Mouse (Mus musculus): Measurements from ENCODE around the gene Ablim1. TPM values are rescaled to one million over a fixed set of nuclear protein-coding genes. Genes with fewer than 3 reads are reported as not detected.
"Not testable (repeated sequence)": the region's sequence is repeated elsewhere in the genome, so short reads cannot be mapped to it uniquely, and the experiment has no call there.

Gene Ablim1
- polyA plus RNA-seq, 1 experiment from 2014 or later: 57.3 TPM

GRCm38 (mm10) chr19:57135654-57136053, 179.1 kb downstream of the Ablim1 start:
- not testable (repeated sequence) for H3K36me3 ChIP-seq (ENCODE audit: control insufficient read depth, insufficient read depth, low read length); H3K4me2 ChIP-seq (ENCODE audit: low read length); H3K27ac ChIP-seq (ENCODE audit: low read depth, low read length); H3K9me3 ChIP-seq (ENCODE audit: control insufficient read depth, low read length); H3K27me3 ChIP-seq (replicated peaks; ENCODE audit: control insufficient read depth, insufficient read depth, low read length); H3K9ac ChIP-seq (ENCODE audit: low read depth, low read length); H3K4me3 ChIP-seq (ENCODE audit: low read length)
- 86% methylated on average over 6 of the region's 6 CpGs for WGBS
- 0 out of 2 replicates have a peak, but pooled peaks have one; percentile 19 for ATAC-seq
- H3K4me1 ChIP-seq (ENCODE audit: control insufficient read depth, insufficient read depth, low read depth, low read length): peaks cover 11% of the 10 kb centered on the region

- peak overlapping the region; percentile 11; the same call in 1 of the 2 replicates for H3K4me3 ChIP-seq (ENCODE audit: low read length)
- peaks cover 11% of the 10 kb centered on the region for H3K4me1 ChIP-seq (ENCODE audit: control insufficient read depth, insufficient read depth, low read depth, low read length)
- H3K9ac ChIP-seq (ENCODE audit: low read depth, low read length): peak overlapping the region; percentile 25
- no peak overlapping the region; the same call in 1 of the 2 replicates for H3K27ac ChIP-seq (ENCODE audit: low read depth, low read length)
- no peaks in the 10 kb centered on the region for H3K27me3 ChIP-seq (replicated peaks; ENCODE audit: control insufficient read depth, insufficient read depth, low read length)
- H3K9me3 ChIP-seq (ENCODE audit: control insufficient read depth, low read length): no peaks in the 10 kb centered on the region
- 36% methylated on average over 20 of the region's 20 CpGs for WGBS
- peak overlapping the region; percentile 42 for H3K4me2 ChIP-seq (ENCODE audit: low read length)
- peak; percentile 25; the same call in 1 of the 2 replicates for ATAC-seq
- H3K36me3 ChIP-seq (ENCODE audit: control insufficient read depth, insufficient read depth, low read length): no peaks in the 10 kb centered on the region
Measured at GRCm38 (mm10) chr19:57134654-57135348, 179.9 kb downstream of the Ablim1 start.

- Histone ChIP-seq H3K36me3 (ENCODE audit: control insufficient read depth, insufficient read depth, low read length) (no peaks in the 10 kb centered on the region), H3K4me2 (ENCODE audit: low read length) (no peak overlapping the region), H3K4me1 (ENCODE audit: control insufficient read depth, insufficient read depth, low read depth, low read length) (peaks cover 11% of the 10 kb centered on the region), H3K27me3 (replicated peaks; ENCODE audit: control insufficient read depth, insufficient read depth, low read length) (no peaks in the 10 kb centered on the region), H3K4me3 (ENCODE audit: low read length) (no peak overlapping the region), H3K27ac (ENCODE audit: low read depth, low read length) (no peak overlapping the region), H3K9me3 (ENCODE audit: control insufficient read depth, low read length) (no peaks in the 10 kb centered on the region), H3K9ac (ENCODE audit: low read depth, low read length) (no peak overlapping the region)
- ATAC-seq: no peak
- WGBS: 85% methylated on average over 6 of the region's 6 CpGs
Measured at GRCm38 (mm10) chr19:57132916-57133520, 181.7 kb downstream of the Ablim1 start.

- no peaks in the 10 kb centered on the region for H3K36me3 ChIP-seq (ENCODE audit: control insufficient read depth, insufficient read depth, low read length)
- H3K9ac ChIP-seq (ENCODE audit: low read depth, low read length): no peak overlapping the region
- peaks cover 11% of the 10 kb centered on the region for H3K4me1 ChIP-seq (ENCODE audit: control insufficient read depth, insufficient read depth, low read depth, low read length)
- no peak overlapping the region for H3K4me3 ChIP-seq (ENCODE audit: low read length)
- ATAC-seq: no peak
- no peak overlapping the region for H3K4me2 ChIP-seq (ENCODE audit: low read length)
- no peaks in the 10 kb centered on the region for H3K9me3 ChIP-seq (ENCODE audit: control insufficient read depth, low read length)
- WGBS: 91% methylated on average over 5 of the region's 5 CpGs
- no peak overlapping the region for H3K27ac ChIP-seq (ENCODE audit: low read depth, low read length)
- H3K27me3 ChIP-seq (replicated peaks; ENCODE audit: control insufficient read depth, insufficient read depth, low read length): no peaks in the 10 kb centered on the region
Measured at GRCm38 (mm10) chr19:57132281-57132680, 182.4 kb downstream of the Ablim1 start.

- no peak for ATAC-seq
- Histone ChIP-seq H3K9ac (ENCODE audit: low read depth, low read length) (no peak overlapping the region), H3K4me1 (ENCODE audit: control insufficient read depth, insufficient read depth, low read depth, low read length) (peaks cover 11% of the 10 kb centered on the region), H3K27me3 (replicated peaks; ENCODE audit: control insufficient read depth, insufficient read depth, low read length) (no peaks in the 10 kb centered on the region), H3K4me2 (ENCODE audit: low read length) (no peak overlapping the region), H3K27ac (ENCODE audit: low read depth, low read length) (no peak overlapping the region), H3K4me3 (ENCODE audit: low read length) (no peak overlapping the region), H3K36me3 (ENCODE audit: control insufficient read depth, insufficient read depth, low read length) (0 out of 2 replicates have a peak, but pooled peaks cover 2% of the 10 kb centered on the region), H3K9me3 (ENCODE audit: control insufficient read depth, low read length) (no peaks in the 10 kb centered on the region; the same call in 1 of the 2 replicates)
- 94% methylated on average over 4 of the region's 4 CpGs for WGBS
Measured at GRCm38 (mm10) chr19:57131366-57131765, 183.4 kb downstream of the Ablim1 start.

- H3K36me3 ChIP-seq (ENCODE audit: control insufficient read depth, insufficient read depth, low read length): 0 out of 2 replicates have a peak, but pooled peaks cover 2% of the 10 kb centered on the region
- 84% methylated on average over 4 of the region's 4 CpGs for WGBS
- no peak overlapping the region for H3K4me3 ChIP-seq (ENCODE audit: low read length)
- ATAC-seq: no peak
- H3K27me3 ChIP-seq (replicated peaks; ENCODE audit: control insufficient read depth, insufficient read depth, low read length): no peaks in the 10 kb centered on the region
- no peak overlapping the region for H3K4me2 ChIP-seq (ENCODE audit: low read length)
- peaks cover 11% of the 10 kb centered on the region for H3K4me1 ChIP-seq (ENCODE audit: control insufficient read depth, insufficient read depth, low read depth, low read length)
- no peak overlapping the region for H3K27ac ChIP-seq (ENCODE audit: low read depth, low read length)
- no peak overlapping the region for H3K9ac ChIP-seq (ENCODE audit: low read depth, low read length)
- no peaks in the 10 kb centered on the region; the same call in 1 of the 2 replicates for H3K9me3 ChIP-seq (ENCODE audit: control insufficient read depth, low read length)
Measured at GRCm38 (mm10) chr19:57130591-57130990, 184.1 kb downstream of the Ablim1 start.

GRCm38 (mm10) chr19:57129729-57130128, 185.0 kb downstream of the Ablim1 start:
- no peak for ATAC-seq
- Histone ChIP-seq H3K9ac (ENCODE audit: low read depth, low read length) (no peak overlapping the region), H3K27me3 (replicated peaks; ENCODE audit: control insufficient read depth, insufficient read depth, low read length) (no peaks in the 10 kb centered on the region), H3K27ac (ENCODE audit: low read depth, low read length) (no peak overlapping the region), H3K4me2 (ENCODE audit: low read length) (no peak overlapping the region), H3K36me3 (ENCODE audit: control insufficient read depth, insufficient read depth, low read length) (0 out of 2 replicates have a peak, but pooled peaks cover 2% of the 10 kb centered on the region), H3K4me3 (ENCODE audit: low read length) (no peak overlapping the region), H3K4me1 (ENCODE audit: control insufficient read depth, insufficient read depth, low read depth, low read length) (peaks cover 8% of the 10 kb centered on the region), H3K9me3 (ENCODE audit: control insufficient read depth, low read length) (no peaks in the 10 kb centered on the region; the same call in 1 of the 2 replicates)
- 93% methylated on average over 9 of the region's 9 CpGs for WGBS

- Histone ChIP-seq H3K9me3 (ENCODE audit: control insufficient read depth, low read length) (no peaks in the 10 kb centered on the region; the same call in 1 of the 2 replicates), H3K36me3 (ENCODE audit: control insufficient read depth, insufficient read depth, low read length) (0 out of 2 replicates have a peak, but pooled peaks cover 2% of the 10 kb centered on the region), H3K4me1 (ENCODE audit: control insufficient read depth, insufficient read depth, low read depth, low read length) (peaks cover 6% of the 10 kb centered on the region), H3K9ac (ENCODE audit: low read depth, low read length) (no peak overlapping the region), H3K27me3 (replicated peaks; ENCODE audit: control insufficient read depth, insufficient read depth, low read length) (no peaks in the 10 kb centered on the region), H3K4me3 (ENCODE audit: low read length) (no peak overlapping the region), H3K4me2 (ENCODE audit: low read length) (no peak overlapping the region), H3K27ac (ENCODE audit: low read depth, low read length) (no peak overlapping the region)
- WGBS: 71% methylated on average over 6 of the region's 6 CpGs
- no peak for ATAC-seq
Measured at GRCm38 (mm10) chr19:57128037-57128436, 186.7 kb downstream of the Ablim1 start.

- no peaks in the 10 kb centered on the region; the same call in 1 of the 2 replicates for H3K9me3 ChIP-seq (ENCODE audit: control insufficient read depth, low read length)
- no peak overlapping the region for H3K4me2 ChIP-seq (ENCODE audit: low read length)
- 90% methylated on average over 5 of the region's 5 CpGs for WGBS
- 0 out of 2 replicates have a peak, but pooled peaks cover 2% of the 10 kb centered on the region for H3K36me3 ChIP-seq (ENCODE audit: control insufficient read depth, insufficient read depth, low read length)
- ATAC-seq: no peak
- H3K4me1 ChIP-seq (ENCODE audit: control insufficient read depth, insufficient read depth, low read depth, low read length): peaks cover 6% of the 10 kb centered on the region
- no peaks in the 10 kb centered on the region for H3K27me3 ChIP-seq (replicated peaks; ENCODE audit: control insufficient read depth, insufficient read depth, low read length)
- H3K4me3 ChIP-seq (ENCODE audit: low read length): no peak overlapping the region
- no peak overlapping the region for H3K27ac ChIP-seq (ENCODE audit: low read depth, low read length)
- H3K9ac ChIP-seq (ENCODE audit: low read depth, low read length): no peak overlapping the region
Measured at GRCm38 (mm10) chr19:57127523-57127922, 187.2 kb downstream of the Ablim1 start.
